Mouse (Mus musculus) G1E (cell line): ENCODE results near the gene Dpysl5. TPM values are rescaled to one million over a fixed set of nuclear protein-coding genes. Genes with fewer than 3 reads are reported as not detected.

Experiments used
- ATAC-seq: 2 replicates; pipeline ENCODE4 v1.8.0; 2016; ENCODE audit warnings: mild to moderate bottlenecking; ENCODE audit not compliant: insufficient number of reproducible peaks, poor library complexity, low FRiP score, severe bottlenecking; ENCODE audit errors: extremely low read depth
- DNase-seq: peaks from one replicate; pipeline ENCODE4 v3.0.0; 2012; ENCODE audit warnings: low spot score
- H3K27me3 ChIP-seq: 2 replicates; pipeline ENCODE4 v1.6.1; 2012; ENCODE audit warnings: mild to moderate bottlenecking, low read length, inconsistent platforms; ENCODE audit not compliant: insufficient read depth
- H3K36me3 ChIP-seq: replicated peaks from 2 replicates; pipeline ENCODE3; 2012; ENCODE audit warnings: mild to moderate bottlenecking, inconsistent platforms
- H3K4me1 ChIP-seq: 2 replicates; pipeline ENCODE4 v1.6.1; 2012; ENCODE audit warnings: low read depth, low read length, inconsistent platforms, mixed read lengths; ENCODE audit not compliant: insufficient read depth
- H3K4me3 ChIP-seq: 2 replicates; pipeline ENCODE4 v1.5.1; 2012; ENCODE audit warnings: low read depth, mild to moderate bottlenecking, inconsistent platforms, low read length, moderate library complexity, mixed read lengths
- H3K9me3 ChIP-seq: replicated peaks from 2 replicates; pipeline ENCODE4 v1.6.1; 2012; ENCODE audit warnings: inconsistent platforms
- CTCF ChIP-seq: IDR thresholded peaks from 2 replicates; pipeline ENCODE4 v1.5.1; 2012; ENCODE audit warnings: low read depth, low read length, inconsistent platforms, mixed read lengths
- GATA1 ChIP-seq: IDR thresholded peaks from 2 replicates; pipeline ENCODE4 v1.6.1; 2012; ENCODE audit warnings: borderline replicate concordance, low read length, inconsistent platforms, mixed read lengths
- GATA2 ChIP-seq: IDR thresholded peaks from 2 replicates; pipeline ENCODE4 v1.6.1; 2012; ENCODE audit warnings: low read depth, low read length, inconsistent platforms, borderline replicate concordance
- POLR2AphosphoS5 ChIP-seq: IDR thresholded peaks from 2 replicates; pipeline ENCODE4 v1.6.1; 2012; ENCODE audit warnings: low read depth, low read length, inconsistent platforms; ENCODE audit not compliant: insufficient replicate concordance
- TAL1 ChIP-seq: conservative IDR thresholded peaks from 2 replicates; pipeline ENCODE4 v1.6.1; 2012; ENCODE audit warnings: low read depth, low read length, inconsistent platforms, mixed read lengths
- polyA plus RNA-seq: library from polyadenylated mRNA; stranded (reverse); fragments of >175 nt; gene quantifications from 2 replicates; pipeline ENCODE4 v1.2.3, GENCODE M21; 2012
- total RNA-seq, 2 experiments: library from RNA; stranded (forward) in 1 of 2; stranded (reverse) in 1 of 2; fragments of 200-1000 nt in 1 of 2; fragments of >200 nt in 1 of 2; fragmentation: Nextera tagmentation in 1 of 2; gene quantifications; 2 replicates each; pipeline ENCODE4 v1.2.3; 2014 to 2017

Dpysl5 gene
- total and polyA plus RNA-seq, 3 experiments = 0.49 TPM; not detected in 2

- ATAC-seq (no peak), DNase-seq (no peak)
- Histone ChIP-seq H3K4me3 (no peak overlapping the region), H3K27me3 (peaks cover 41% of the 10 kb centered on the region), H3K36me3 (no peaks in the 10 kb centered on the region), H3K9me3 (peaks cover 4% of the 10 kb centered on the region; the same call in 1 of the 2 replicates), H3K4me1 (0 out of 2 replicates have a peak, but pooled peaks cover 4% of the 10 kb centered on the region)
- TF ChIP-seq GATA1 (no peak), POLR2AphosphoS5 (no peak), GATA2 (no peak), TAL1 (no peak), CTCF (no peak)
These were observed 1.3 kb downstream of the Dpysl5 start for GRCm38 (mm10) chr5:30712441-30713298.

- 0 out of 2 replicates have a peak, but pooled peaks cover 4% of the 10 kb centered on the region for H3K4me1 ChIP-seq
- ATAC-seq (no peak), DNase-seq (no peak)
- peaks cover 41% of the 10 kb centered on the region for H3K27me3 ChIP-seq
- no peaks in the 10 kb centered on the region for H3K36me3 ChIP-seq
- TF ChIP-seq POLR2AphosphoS5 (no peak), GATA1 (no peak), GATA2 (no peak), CTCF (no peak), TAL1 (no peak)
- H3K9me3 ChIP-seq = peaks cover 4% of the 10 kb centered on the region; the same call in 1 of the 2 replicates
- no peak overlapping the region for H3K4me3 ChIP-seq
These were observed 1.9 kb downstream of the Dpysl5 start for GRCm38 (mm10) chr5:30713299-30713675.

DNA sequence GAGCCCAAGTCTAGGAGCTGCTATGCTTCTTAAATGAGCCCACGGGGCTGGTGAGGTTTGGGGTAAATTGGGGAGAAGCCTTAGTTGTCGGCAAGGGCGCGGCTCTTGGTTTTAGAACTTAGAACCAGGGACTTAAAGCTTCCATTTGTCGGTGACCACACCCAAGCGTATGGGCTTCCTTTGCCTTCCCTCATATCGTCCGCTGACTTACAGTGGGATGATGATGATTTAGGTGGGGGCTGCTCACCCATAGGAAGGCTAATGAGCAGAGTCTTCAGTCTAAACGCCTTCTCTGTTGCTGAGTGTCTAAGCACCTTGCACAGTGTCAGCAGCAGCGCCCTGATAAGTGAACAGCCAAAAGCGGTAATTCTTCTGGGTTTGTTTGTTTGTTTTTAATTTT lies 2.3 kb downstream of the Dpysl5 start:
- ATAC-seq (no peak), DNase-seq (no peak)
- Histone ChIP-seq H3K27me3 (peaks cover 37% of the 10 kb centered on the region), H3K4me3 (no peak overlapping the region), H3K4me1 (0 out of 2 replicates have a peak, but pooled peaks cover 4% of the 10 kb centered on the region), H3K36me3 (no peaks in the 10 kb centered on the region), H3K9me3 (peaks cover 4% of the 10 kb centered on the region; the same call in 1 of the 2 replicates)
- no peak for TF ChIP-seq GATA1

DNA sequence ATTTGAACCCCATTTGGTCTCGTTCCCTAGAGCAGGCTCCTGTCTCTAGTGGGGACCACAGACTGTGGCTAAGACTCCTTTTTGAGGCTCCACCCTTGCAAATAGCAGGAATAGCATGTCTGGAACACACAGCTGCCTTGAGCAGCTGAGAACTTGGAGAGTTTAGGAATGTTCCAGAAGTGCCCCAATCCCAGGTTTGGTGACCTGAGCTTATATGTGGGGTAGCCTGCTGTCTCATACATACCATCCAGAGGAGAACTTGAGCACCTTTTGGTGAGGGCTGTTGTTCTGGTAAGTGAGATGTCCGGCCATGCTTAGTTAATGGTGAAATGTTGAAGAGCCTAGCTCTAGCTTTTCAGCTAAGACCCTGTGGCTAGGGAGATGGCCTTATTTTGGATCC lies 4.9 kb downstream of the Dpysl5 start:
- ATAC-seq (no peak), DNase-seq (no peak)
- no peak for TF ChIP-seq GATA2
- peaks cover 29% of the 10 kb centered on the region for H3K27me3 ChIP-seq
- H3K4me1 ChIP-seq = 0 out of 2 replicates have a peak, but pooled peaks cover 4% of the 10 kb centered on the region
- H3K9me3 ChIP-seq = peaks cover 3% of the 10 kb centered on the region; the same call in 1 of the 2 replicates
- no peak overlapping the region for H3K4me3 ChIP-seq
- H3K36me3 ChIP-seq = no peaks in the 10 kb centered on the region

- ATAC-seq (no peak), DNase-seq (no peak)
- Histone ChIP-seq H3K36me3 (no peaks in the 10 kb centered on the region), H3K4me1 (0 out of 2 replicates have a peak, but pooled peaks cover under 1% of the 10 kb centered on the region), H3K9me3 (no peaks in the 10 kb centered on the region), H3K27me3 (peaks cover 17% of the 10 kb centered on the region), H3K4me3 (no peak overlapping the region)
- TF ChIP-seq POLR2AphosphoS5 = no peak
- TF ChIP-seq GATA2 = no peak
- TF ChIP-seq GATA1 = no peak
- TF ChIP-seq TAL1 = no peak
- TF ChIP-seq CTCF = no peak
These were observed 6.1 kb downstream of the Dpysl5 start for GRCm38 (mm10) chr5:30717506-30717905.

DNA sequence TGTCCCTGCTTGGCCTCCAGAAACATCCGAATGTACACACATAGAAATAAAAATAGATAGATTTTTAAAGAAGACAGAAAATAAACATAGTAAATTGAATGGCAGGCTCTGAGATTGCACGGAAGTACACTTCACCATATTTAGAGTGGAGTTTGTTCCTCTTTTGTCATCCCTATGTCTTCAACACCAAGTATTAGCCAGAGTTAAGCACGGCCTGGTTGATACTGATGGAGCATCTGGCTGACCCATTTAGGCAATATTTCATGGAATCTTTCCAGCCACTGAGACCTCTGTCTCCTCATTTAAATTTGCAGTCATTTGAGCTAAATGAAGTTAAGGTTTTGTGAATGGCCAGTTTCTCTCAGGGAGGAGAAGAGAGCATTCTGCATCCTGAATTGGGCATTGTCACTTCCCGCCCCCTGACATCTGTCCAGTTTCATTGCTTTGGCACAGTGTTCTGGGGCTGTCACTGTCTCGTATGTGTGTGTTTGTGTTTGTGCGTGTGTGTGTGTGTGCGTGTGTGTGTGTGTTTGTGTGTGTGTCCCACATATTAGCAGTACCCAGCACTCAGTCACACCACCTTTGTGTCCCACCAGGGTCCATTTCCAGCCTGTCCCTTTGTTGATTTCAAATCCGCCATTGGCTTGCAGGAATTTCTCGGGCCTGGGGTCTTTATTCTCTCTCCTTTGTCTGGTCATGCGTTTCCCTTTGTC lies 6.8 kb downstream of the Dpysl5 start:
- Histone ChIP-seq H3K4me3 (no peak overlapping the region), H3K27me3 (peaks cover 16% of the 10 kb centered on the region), H3K4me1 (no peaks in the 10 kb centered on the region), H3K9me3 (no peaks in the 10 kb centered on the region), H3K36me3 (no peaks in the 10 kb centered on the region)
- DNase-seq = no peak
- no peak for ATAC-seq
- TF ChIP-seq GATA1 = no peak
- TF ChIP-seq CTCF = no peak
- no peak for TF ChIP-seq POLR2AphosphoS5
- TF ChIP-seq GATA2 = no peak
- no peak for TF ChIP-seq TAL1
